Mouse (Mus musculus) layer of hippocampus, adult 9-10 months (tissue): ENCODE measurements at regions not wholly inside any gene's neighbourhood (a gene's known extent, or its start where the extent isn't known, plus 50 kb on each side); places are given as distances from the start of the nearest gene placed in this dataset.

ENCODE experiments used
- DNase-seq: peaks from one replicate; pipeline ENCODE4 v3.0.0; 2022; ENCODE audit warnings: low spot score

- DNase-seq, result no peak
Measured at GRCm38 (mm10) chr1:69376923-69377706, 269.3 kb upstream of the Erbb4 start.

DNA sequence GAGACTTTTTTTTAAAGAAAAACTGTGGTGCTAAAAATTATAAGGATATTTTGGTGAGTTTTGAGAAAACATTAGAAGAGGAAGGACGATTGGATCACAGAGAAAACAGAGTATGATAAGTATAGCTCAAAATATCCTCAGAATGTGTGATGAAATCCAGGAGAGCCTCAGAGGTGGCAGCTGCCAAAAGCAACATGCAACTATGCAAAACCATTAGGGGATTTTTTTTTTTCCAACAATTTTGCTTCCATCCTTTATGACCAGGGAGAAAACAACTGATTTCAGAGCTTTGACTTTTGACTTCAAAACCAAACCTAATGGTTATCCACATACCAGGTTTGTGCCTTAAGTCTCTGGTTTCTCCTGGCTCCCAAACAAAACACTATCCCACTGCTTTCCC lies 267.4 kb upstream of the Erbb4 start:
- DNase-seq, result no peak

GRCm38 (mm10) chr1:69370078-69370477 lies 262.2 kb upstream of the Erbb4 start:
- no peak for DNase-seq

DNA sequence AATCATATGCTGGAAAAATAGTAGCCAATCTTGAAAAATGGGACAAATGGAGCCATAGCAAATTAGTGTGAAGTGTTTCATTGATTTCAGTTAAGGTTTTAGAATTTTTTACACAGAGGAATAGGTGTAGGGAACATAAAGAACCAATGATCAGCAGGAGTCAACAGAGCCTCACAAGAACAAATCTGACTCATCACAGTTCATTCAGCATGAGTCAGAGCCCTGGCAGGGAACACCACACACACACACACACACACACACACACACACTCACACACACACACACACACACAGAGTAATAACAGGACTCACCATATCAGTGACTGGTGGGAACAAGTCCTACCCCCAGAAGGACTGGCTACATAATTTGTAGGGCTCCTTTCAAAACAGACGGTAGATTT lies 259.7 kb upstream of the Erbb4 start:
- DNase-seq, result peak; percentile 3

- no peak for DNase-seq
Measured at GRCm38 (mm10) chr1:69364069-69364468, 256.2 kb upstream of the Erbb4 start.

DNA sequence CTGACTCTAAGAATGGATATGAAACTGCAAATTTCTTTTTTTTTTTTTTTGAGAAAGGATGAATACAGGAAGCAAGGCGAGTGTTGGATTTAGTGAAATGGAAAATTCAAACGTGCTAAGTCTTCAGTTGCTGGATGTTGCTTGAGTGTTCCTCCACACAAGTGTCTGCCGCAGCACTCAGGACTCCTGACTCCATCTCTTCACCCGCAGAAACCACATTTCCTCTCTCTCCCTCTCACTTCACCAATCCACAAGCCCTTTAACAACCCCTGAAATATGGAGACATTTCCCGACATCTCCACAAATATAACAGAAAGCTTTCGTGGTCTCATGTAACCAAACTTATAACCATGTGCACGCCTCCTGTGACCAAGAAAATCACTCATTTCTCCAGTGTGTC lies 249.7 kb upstream of the Erbb4 start:
- DNase-seq, result no peak

GRCm38 (mm10) chr1:69350417-69350816 lies 242.6 kb upstream of the Erbb4 start:
- DNase-seq, result no peak

GRCm38 (mm10) chr1:69349826-69350225 lies 242.0 kb upstream of the Erbb4 start:
- no peak for DNase-seq

GRCm38 (mm10) chr1:69342100-69342499 lies 234.2 kb upstream of the Erbb4 start:
- no peak for DNase-seq

- DNase-seq, result no peak
Measured at GRCm38 (mm10) chr1:69340481-69340880, 232.6 kb upstream of the Erbb4 start.

- peak; percentile 31 for DNase-seq
Measured at GRCm38 (mm10) chr1:69331418-69332254, 223.8 kb upstream of the Erbb4 start.

GRCm38 (mm10) chr1:69329399-69329798 lies 221.5 kb upstream of the Erbb4 start:
- no peak for DNase-seq

- DNase-seq, result no peak
Measured at GRCm38 (mm10) chr1:69326711-69327110, 218.9 kb upstream of the Erbb4 start.

GRCm38 (mm10) chr1:69319526-69319925 lies 211.7 kb upstream of the Erbb4 start:
- no peak for DNase-seq

DNA sequence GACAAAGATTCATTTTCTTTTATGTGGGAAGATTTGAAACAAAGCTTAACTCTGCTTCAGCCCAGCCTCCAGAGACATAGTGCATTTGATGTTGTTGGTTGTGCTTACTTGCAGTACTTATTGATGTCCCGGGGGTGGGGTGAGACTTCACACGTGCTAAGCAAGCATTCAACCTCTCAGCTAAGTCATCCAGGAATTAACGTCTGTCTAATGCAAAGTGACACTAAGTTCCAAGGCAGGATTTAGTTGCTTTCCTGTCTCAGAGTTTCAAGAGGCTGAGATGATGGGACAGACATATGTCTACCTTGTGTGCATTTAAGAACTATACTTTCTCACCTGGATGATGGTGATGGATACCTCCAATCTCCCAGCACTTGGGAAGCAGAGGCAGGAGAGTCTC lies 189.0 kb upstream of the Erbb4 start:
- no peak for DNase-seq

DNA sequence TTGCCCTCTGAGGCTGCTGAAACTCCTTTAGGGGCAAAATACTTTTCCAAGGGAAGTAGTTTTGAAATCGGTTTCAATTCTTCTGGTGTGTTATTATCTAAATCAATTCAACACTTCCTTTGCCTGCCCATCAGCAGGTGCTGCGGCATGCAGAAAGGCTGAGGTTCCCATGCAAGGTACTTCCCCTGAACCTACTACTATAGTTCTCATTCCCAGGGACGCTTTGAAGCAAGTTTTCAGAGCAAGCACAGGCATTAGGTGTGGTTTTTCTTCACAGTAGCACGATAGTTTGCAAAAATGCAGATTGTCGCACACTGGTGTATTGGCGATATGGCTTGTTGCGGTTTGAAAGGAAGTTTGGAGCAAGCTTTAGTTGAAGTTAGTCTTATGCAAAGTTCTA lies 183.5 kb upstream of the Erbb4 start:
- DNase-seq, result no peak

- DNase-seq, result no peak
Measured at GRCm38 (mm10) chr1:69286374-69286773, 178.5 kb upstream of the Erbb4 start.

- no peak for DNase-seq
Measured at GRCm38 (mm10) chr1:69277428-69277827, 169.6 kb upstream of the Erbb4 start.

- DNase-seq, result no peak
Measured at GRCm38 (mm10) chr1:69247691-69248090, 139.8 kb upstream of the Erbb4 start.

GRCm38 (mm10) chr1:69242289-69242909 lies 134.5 kb upstream of the Erbb4 start:
- DNase-seq, result no peak

- peak; percentile 50 for DNase-seq
Measured at GRCm38 (mm10) chr1:69241502-69242214, 133.8 kb upstream of the Erbb4 start.

DNA sequence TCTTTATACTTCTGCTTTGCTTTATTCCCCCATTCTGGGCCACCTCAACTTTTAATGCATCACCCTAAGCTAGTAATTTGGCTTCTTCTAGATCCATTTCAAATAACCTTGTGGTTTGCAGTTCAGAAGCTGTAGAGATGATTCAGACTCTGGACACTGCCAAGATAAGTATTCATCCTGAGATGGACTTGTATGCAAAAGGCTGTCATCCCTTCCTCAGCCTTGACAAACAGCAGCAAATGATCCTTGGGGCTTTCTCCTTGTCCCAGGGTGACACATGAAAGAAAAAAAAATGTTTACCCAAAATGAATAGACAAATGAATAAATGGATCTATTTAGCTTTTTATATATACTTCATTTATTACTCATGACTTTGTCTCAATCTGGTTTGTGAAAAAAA lies 120.0 kb upstream of the Erbb4 start:
- DNase-seq, result no peak
